In genomic region chr9:45953511-45954293, GRCm38 (mm10) we compare ENCODE assay signal across 8 mouse cellular contexts. TPM values are rescaled to one million over a fixed set of nuclear protein-coding genes. Genes with fewer than 3 reads are reported as not detected.
DNase-seq lines count a peak whose midpoint lies in the region; ATAC-seq lines count a peak whose summit lies in the region.

No protein-coding gene starts in this region.

- peak overlapping the region; percentile 80 for H3K4me2 ChIP-seq in intestine, embryonic 15.5 days (replicated peaks)
- H3K4me2 ChIP-seq in midbrain, embryonic 13.5 days (replicated peaks) = peak overlapping the region; percentile 87

- ATAC-seq in erythroblast, adult 5-6 weeks (replicated peaks; ENCODE audit: low FRiP score, poor library complexity, severe bottlenecking) = peak; percentile 16; the same call in 1 of the 2 replicates
- ATAC-seq in intestine, embryonic 15.5 days = no peak
- ATAC-seq in midbrain, embryonic 13.5 days = no peak

- H3K27me3 ChIP-seq in intestine, embryonic 15.5 days (replicated peaks) = no peaks in the 10 kb centered on the region
- no peaks in the 10 kb centered on the region for H3K27me3 ChIP-seq in midbrain, embryonic 13.5 days

- DNase-seq in cerebellum, adult 11-12 months = peak; percentile 22
- DNase-seq in cerebellum, adult 11 months = no peak
- DNase-seq in 416B (ENCODE audit: low read depth) = peak; percentile 44
- DNase-seq in left cerebral cortex, postnatal 14 days (ENCODE audit: low spot score in 2 of 2) = no peak
- DNase-seq in ovary, postnatal 36 days (ENCODE audit: low spot score) = no peak

- 50% methylated on average over 13 of the region's 13 CpGs for WGBS in intestine, embryonic 15.5 days
- WGBS in midbrain, embryonic 13.5 days = 68% methylated on average over 13 of the region's 13 CpGs

- H3K36me3 ChIP-seq in intestine, embryonic 15.5 days = peaks cover 14% of the 10 kb centered on the region
- H3K36me3 ChIP-seq in midbrain, embryonic 13.5 days = peaks cover 36% of the 10 kb centered on the region

- H3K9me3 ChIP-seq in intestine, embryonic 15.5 days = no peaks in the 10 kb centered on the region
- H3K9me3 ChIP-seq in midbrain, embryonic 13.5 days = no peaks in the 10 kb centered on the region

- H3K27ac ChIP-seq in intestine, embryonic 15.5 days = peak overlapping the region; percentile 90; the same call in 1 of the 2 replicates
- 0 out of 2 replicates have a peak overlapping the region, but pooled peaks have one; percentile 84 for H3K27ac ChIP-seq in midbrain, embryonic 13.5 days

- peak overlapping the region; percentile 90 for H3K4me3 ChIP-seq in intestine, embryonic 15.5 days (replicated peaks)
- H3K4me3 ChIP-seq in midbrain, embryonic 13.5 days (replicated peaks) = peak overlapping the region; percentile 80

- intact Hi-C loops in left cerebral cortex, postnatal 14 days (cut with DNase I) = no loop called here

- peaks cover 18% of the 10 kb centered on the region for H3K4me1 ChIP-seq in intestine, embryonic 15.5 days (replicated peaks)
- peaks cover 45% of the 10 kb centered on the region for H3K4me1 ChIP-seq in midbrain, embryonic 13.5 days (replicated peaks)

- H3K9ac ChIP-seq in intestine, embryonic 15.5 days = peak overlapping the region; percentile 91
- peak overlapping the region; percentile 89 for H3K9ac ChIP-seq in midbrain, embryonic 13.5 days (replicated peaks)

RNA-seq across cellular contexts. Expression of gene Sidt2, which starts 1.4 kb away (rescaled TPM):
- 57.8 and 62.9 TPM in 2 replicates for total RNA-seq in erythroblast, adult 5-6 weeks (2015; ENCODE audit: low replicate concordance)
- total RNA-seq in erythroblast, adult 5-6 weeks (2017; ENCODE audit: low replicate concordance) = 111 and 174 TPM in 2 replicates
- 36.3 and 39.6 TPM in 2 replicates for polyA plus RNA-seq in intestine, embryonic 15.5 days (2015; fragmentation: Nextera tagmentation; extraction: Ambion mirVana)
- polyA plus RNA-seq in midbrain, embryonic 13.5 days (2015; fragmentation: Nextera tagmentation; extraction: Ambion mirVana) = 27.4 and 32.7 TPM in 2 replicates
- 100 to 1,000 TPM; 112 to 116 TPM for total RNA-seq in left cerebral cortex, postnatal 14 days (2021)

RNA-seq across cellular contexts. Expression of gene Tagln, which starts 17.8 kb away (rescaled TPM):
- total RNA-seq in erythroblast, adult 5-6 weeks (2015; ENCODE audit: low replicate concordance) = 1.5 TPM in 1 of 2 replicates, not detected in the other
- 3.1 TPM in 1 of 2 replicates, not detected in the other for total RNA-seq in erythroblast, adult 5-6 weeks (2017; ENCODE audit: low replicate concordance)
- 304 and 345 TPM in 2 replicates for polyA plus RNA-seq in intestine, embryonic 15.5 days (2015; fragmentation: Nextera tagmentation; extraction: Ambion mirVana)
- 5.0 and 5.5 TPM in 2 replicates for polyA plus RNA-seq in midbrain, embryonic 13.5 days (2015; fragmentation: Nextera tagmentation; extraction: Ambion mirVana)
- 10 to 100 TPM; 13.1 to 16.2 TPM for total RNA-seq in left cerebral cortex, postnatal 14 days (2021)

RNA-seq across cellular contexts. Expression of gene Rnf214, which starts 47.0 kb away (rescaled TPM):
- total RNA-seq in erythroblast, adult 5-6 weeks (2015; ENCODE audit: low replicate concordance) = 7.3 and 17.3 TPM in 2 replicates
- total RNA-seq in erythroblast, adult 5-6 weeks (2017; ENCODE audit: low replicate concordance) = 17.3 and 22.4 TPM in 2 replicates
- 36.2 and 36.9 TPM in 2 replicates for polyA plus RNA-seq in intestine, embryonic 15.5 days (2015; fragmentation: Nextera tagmentation; extraction: Ambion mirVana)
- 114 and 119 TPM in 2 replicates for polyA plus RNA-seq in midbrain, embryonic 13.5 days (2015; fragmentation: Nextera tagmentation; extraction: Ambion mirVana)
- 10 to 100 TPM; 74.5 to 75.5 TPM for total RNA-seq in left cerebral cortex, postnatal 14 days (2021)

RNA-seq across cellular contexts. Expression of gene Pcsk7, which starts 47.4 kb away (rescaled TPM):
- 5.9 and 9.6 TPM in 2 replicates for total RNA-seq in erythroblast, adult 5-6 weeks (2015; ENCODE audit: low replicate concordance)
- total RNA-seq in erythroblast, adult 5-6 weeks (2017; ENCODE audit: low replicate concordance) = 8.6 and 11.8 TPM in 2 replicates
- polyA plus RNA-seq in intestine, embryonic 15.5 days (2015; fragmentation: Nextera tagmentation; extraction: Ambion mirVana) = 18.5 and 20.2 TPM in 2 replicates
- polyA plus RNA-seq in midbrain, embryonic 13.5 days (2015; fragmentation: Nextera tagmentation; extraction: Ambion mirVana) = 26.4 and 27.7 TPM in 2 replicates
- 10 to 100 TPM; 19.7 to 20.3 TPM for total RNA-seq in left cerebral cortex, postnatal 14 days (2021)

RNA-seq across cellular contexts. Expression of gene Pafah1b2, which starts 58.8 kb away (rescaled TPM):
- 9.4 and 14.2 TPM in 2 replicates for total RNA-seq in erythroblast, adult 5-6 weeks (2015; ENCODE audit: low replicate concordance)
- 25.8 and 35.8 TPM in 2 replicates for total RNA-seq in erythroblast, adult 5-6 weeks (2017; ENCODE audit: low replicate concordance)
- polyA plus RNA-seq in intestine, embryonic 15.5 days (2015; fragmentation: Nextera tagmentation; extraction: Ambion mirVana) = 137 and 141 TPM in 2 replicates
- polyA plus RNA-seq in midbrain, embryonic 13.5 days (2015; fragmentation: Nextera tagmentation; extraction: Ambion mirVana) = 303 and 305 TPM in 2 replicates
- total RNA-seq in left cerebral cortex, postnatal 14 days (2021) = 100 to 1,000 TPM; 212 to 230 TPM

Comparison
In these comparisons a context has a peak if more than half of its experiments do, and no peak if none do; other contexts are left out.
1. DNase-seq: peak in cerebellum, adult 11-12 months (single experiment) and 416B (single experiment); none in cerebellum, adult 11 months (single experiment), left cerebral cortex, postnatal 14 days (0 of 2) and ovary, postnatal 36 days (single experiment).